Mouse (Mus musculus) CD8-positive naive resting alpha-beta T cell, adult 2 months (primary cell): ENCODE data around the gene Abhd12.

Source experiments
- DNase-seq, 2 experiments: peaks; one replicate each; pipeline ENCODE4 v3.0.0; 2022; ENCODE audit warnings: low read depth in 2 of 2, low spot score in 2 of 2

The Abhd12 gene

DNA sequence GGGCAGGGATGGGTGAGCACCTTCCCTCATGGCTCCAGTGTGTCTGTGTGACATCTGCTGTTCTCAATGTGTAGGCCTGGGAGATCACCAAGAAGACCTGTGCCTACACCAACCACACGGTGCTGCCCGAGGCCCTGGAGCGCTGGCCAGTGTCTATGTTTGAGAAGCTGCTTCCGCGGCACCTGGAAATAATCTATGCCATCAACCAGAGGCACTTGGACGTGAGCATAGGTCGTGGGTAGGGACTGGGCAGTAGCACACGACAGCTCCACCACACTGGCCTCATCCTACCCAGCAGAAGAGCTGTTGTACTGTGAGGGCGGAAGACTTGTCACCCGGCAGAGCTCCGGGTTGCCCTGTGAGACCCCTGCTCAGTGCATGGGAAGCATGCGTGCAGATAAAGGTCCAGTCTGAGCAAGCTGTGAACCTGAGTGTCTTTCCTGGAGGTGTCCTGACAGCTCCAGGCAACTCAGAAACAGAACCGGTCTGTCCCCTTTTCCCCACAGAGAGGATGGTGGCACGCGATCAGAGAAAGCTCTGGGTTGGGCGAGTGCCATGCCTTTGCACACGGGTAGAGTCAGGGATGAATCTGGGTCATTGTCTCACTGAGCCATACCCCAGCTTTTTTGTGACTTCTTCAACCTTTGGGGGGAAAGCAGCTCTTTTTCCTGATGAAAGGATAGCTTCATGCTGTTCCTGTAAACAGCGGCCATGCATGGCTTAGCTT, 87.7 kb downstream of the Abhd12 start:
- no peak for DNase-seq

- DNase-seq, result no peak
Observed at GRCm38 (mm10) chr2:150812816-150813215, 91.7 kb downstream of the Abhd12 start.

DNA sequence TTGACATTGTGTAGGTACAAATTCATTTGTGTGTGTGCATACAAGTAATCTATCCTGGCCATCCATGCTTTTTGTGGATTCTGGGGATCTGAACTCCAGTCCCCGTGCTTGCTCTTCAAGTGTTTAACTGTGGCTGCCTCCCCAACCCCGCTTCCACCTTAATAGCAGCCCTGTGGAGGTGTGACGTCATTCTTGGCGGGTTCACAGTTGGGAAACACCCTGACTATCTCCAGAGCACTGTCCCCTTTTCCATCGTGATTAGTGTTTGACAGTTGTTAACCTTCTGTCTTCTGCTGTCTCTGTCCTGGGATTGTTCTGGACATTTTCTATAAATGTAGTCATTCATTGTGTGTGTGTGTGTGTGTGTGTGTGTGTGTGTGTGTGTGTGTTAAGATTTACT, 93.9 kb downstream of the Abhd12 start:
- no peak for DNase-seq

GRCm38 (mm10) chr2:150808812-150809211, 95.7 kb downstream of the Abhd12 start:
- no peak for DNase-seq

GRCm38 (mm10) chr2:150808381-150808780, 96.2 kb downstream of the Abhd12 start:
- DNase-seq, result no peak

- no peak for DNase-seq
Observed at GRCm38 (mm10) chr2:150803035-150803434, 101.5 kb downstream of the Abhd12 start.

- DNase-seq, result no peak
Observed at GRCm38 (mm10) chr2:150800616-150801015, 103.9 kb downstream of the Abhd12 start.

- DNase-seq, result no peak
Observed at GRCm38 (mm10) chr2:150798084-150798483, 106.5 kb downstream of the Abhd12 start.

GRCm38 (mm10) chr2:150793320-150793719, 111.2 kb downstream of the Abhd12 start:
- DNase-seq, result no peak

- DNase-seq, result no peak
Observed at GRCm38 (mm10) chr2:150788768-150789550, 115.6 kb downstream of the Abhd12 start.

GRCm38 (mm10) chr2:150787234-150787771, 117.2 kb downstream of the Abhd12 start:
- no peak for DNase-seq

GRCm38 (mm10) chr2:150786251-150787180, 118.0 kb downstream of the Abhd12 start, which contains the start of gene Pygb:
Gene Pygb, plus strand, starts transcription at chr2:150786735.
- peak; percentile 69 to 70 for DNase-seq

GRCm38 (mm10) chr2:150782801-150783200, 121.7 kb downstream of the Abhd12 start:
- no peak for DNase-seq
